Mouse (Mus musculus): ENCODE results near the gene Plk1. TPM values are rescaled to one million over a fixed set of nuclear protein-coding genes. Genes with fewer than 3 reads are reported as not detected.

The Plk1 gene
- 7.1 and 7.2 TPM in 2 replicates for polyA plus RNA-seq (2015; fragmentation: Nextera tagmentation; extraction: Ambion mirVana)

GRCm38 (mm10) chr7:122158915-122159902 is at the start of gene Plk1:
Gene Plk1, plus strand, starts transcription at chr7:122159439.

GRCm38 (mm10) chr7:122132497-122133337 is 26.5 kb upstream of the Plk1 start, which contains the start of the genes Palb2 and Dctn5:
Gene Palb2, minus strand, starts transcription at chr7:122132985.
Gene Dctn5, plus strand, starts transcription at chr7:122133041.

GRCm38 (mm10) chr7:122186043-122186442 is 26.8 kb downstream of the Plk1 start, which contains the start of gene Ern2:
Gene Ern2, minus strand, starts transcription at chr7:122186207.

GRCm38 (mm10) chr7:122219315-122219801 is 60.1 kb downstream of the Plk1 start, which contains the start of gene Chp2:
Gene Chp2, plus strand, starts transcription at chr7:122219496.

Other genes starting within 250 kb of the Plk1 start
- gene Cog7, start 177.7 kb upstream of the Plk1 start, polyA plus RNA-seq (2015; fragmentation: Nextera tagmentation; extraction: Ambion mirVana) = 23.6 and 29.4 TPM in 2 replicates
- 24.6 and 25.7 TPM in 2 replicates for gene Gga2, start 138.2 kb upstream of the Plk1 start, polyA plus RNA-seq (2015; fragmentation: Nextera tagmentation; extraction: Ambion mirVana)
- gene Ubfd1, start 92.3 kb upstream of the Plk1 start, polyA plus RNA-seq (2015; fragmentation: Nextera tagmentation; extraction: Ambion mirVana) = 69.7 and 76.1 TPM in 2 replicates
- 7.1 and 7.5 TPM in 2 replicates for gene Ears2, start 92.2 kb upstream of the Plk1 start, polyA plus RNA-seq (2015; fragmentation: Nextera tagmentation; extraction: Ambion mirVana)
- 874 and 958 TPM in 2 replicates for gene Ndufab1, start 57.6 kb upstream of the Plk1 start, polyA plus RNA-seq (2015; fragmentation: Nextera tagmentation; extraction: Ambion mirVana)
- gene Palb2, start 26.5 kb upstream of the Plk1 start, polyA plus RNA-seq (2015; fragmentation: Nextera tagmentation; extraction: Ambion mirVana) = 3.4 and 3.7 TPM in 2 replicates
- 143 and 150 TPM in 2 replicates for gene Dctn5, start 26.4 kb upstream of the Plk1 start, polyA plus RNA-seq (2015; fragmentation: Nextera tagmentation; extraction: Ambion mirVana)
- 1.2 and 1.5 TPM in 2 replicates for gene Ern2, start 26.8 kb downstream of the Plk1 start, polyA plus RNA-seq (2015; fragmentation: Nextera tagmentation; extraction: Ambion mirVana)
- 1.4 and 2.2 TPM in 2 replicates for gene Chp2, start 60.1 kb downstream of the Plk1 start, polyA plus RNA-seq (2015; fragmentation: Nextera tagmentation; extraction: Ambion mirVana)
- 227 and 228 TPM in 2 replicates for gene Prkcb, start 129.3 kb downstream of the Plk1 start, polyA plus RNA-seq (2015; fragmentation: Nextera tagmentation; extraction: Ambion mirVana)

Measured in neural tube, postnatal 0 days (tissue).